Mouse (Mus musculus) liver, embryonic 15.5 days (tissue): ENCODE results near the gene Tmed1. TPM values are rescaled to one million over a fixed set of nuclear protein-coding genes. Genes with fewer than 3 reads are reported as not detected.
"Not testable (repeated sequence)": the region's sequence is repeated elsewhere in the genome, so short reads cannot be mapped to it uniquely, and the experiment has no call there.

Source experiments
- ATAC-seq: fragments of 200-750 bp; cut with Nextera tagmentation; 2 replicates; pipeline ENCODE4 v1.8.0; 2017; ENCODE audit warnings: moderate number of reproducible peaks, mild to moderate bottlenecking, moderate library complexity; ENCODE audit not compliant: insufficient read depth
- H3K27ac ChIP-seq: fragments of 300-500 bp; sonication (generic); replicated peaks from 2 replicates; pipeline ENCODE4 v1.5.1; 2015; ENCODE audit warnings: mild to moderate bottlenecking, inconsistent platforms
- H3K27me3 ChIP-seq: fragments of 300-500 bp; sonication (generic); 2 replicates; pipeline ENCODE4 v1.6.1; 2015; ENCODE audit warnings: mild to moderate bottlenecking, inconsistent platforms
- H3K36me3 ChIP-seq: fragments of 300-500 bp; sonication (generic); replicated peaks from 2 replicates; pipeline ENCODE4 v1.6.1; 2015; ENCODE audit warnings: moderate library complexity, mild to moderate bottlenecking, inconsistent platforms
- H3K4me1 ChIP-seq: fragments of 300-500 bp; sonication (generic); replicated peaks from 2 replicates; pipeline ENCODE4 v1.6.1; 2015; ENCODE audit warnings: inconsistent platforms
- H3K4me2 ChIP-seq: fragments of 300-500 bp; sonication (generic); 2 replicates; pipeline ENCODE4 v1.6.1; 2015; ENCODE audit warnings: moderate library complexity, mild to moderate bottlenecking, inconsistent platforms
- H3K4me3 ChIP-seq: fragments of 300-500 bp; sonication (generic); replicated peaks from 2 replicates; pipeline ENCODE4 v1.5.1; 2015; ENCODE audit warnings: mild to moderate bottlenecking, inconsistent platforms
- H3K9ac ChIP-seq: fragments of 300-500 bp; sonication (generic); 2 replicates; pipeline ENCODE4 v1.6.1; 2015; ENCODE audit warnings: moderate library complexity, mild to moderate bottlenecking, inconsistent platforms
- H3K9me3 ChIP-seq: fragments of 300-500 bp; sonication (generic); replicated peaks from 2 replicates; pipeline ENCODE4 v1.6.1; 2016; ENCODE audit warnings: inconsistent platforms
- WGBS: fragments of 180-500 bp; shearing (Covaris S2); methylation state at CpG from one replicate; pipeline ENCODE4 v1.1.7; 2015; ENCODE audit warnings: mixed read lengths; ENCODE audit not compliant: insufficient replicate concordance; 5-methylcytosine and 5-hydroxymethylcytosine counted together
- polyA plus RNA-seq: library from polyadenylated mRNA; unstranded; fragments of >200 nt; fragmentation: Nextera tagmentation; extraction: Ambion mirVana; gene quantifications from 2 replicates; pipeline ENCODE4 v1.2.1, GENCODE M21; 2015

Tmed1 gene
- polyA plus RNA-seq, 1 experiment from 2014 or later, result 31.5 TPM

- Histone ChIP-seq H3K27me3 (no peaks in the 10 kb centered on the region), H3K9ac (no peak overlapping the region), H3K4me2 (no peak overlapping the region), H3K9me3 (no peaks in the 10 kb centered on the region), H3K36me3 (peaks cover 71% of the 10 kb centered on the region), H3K4me1 (no peaks in the 10 kb centered on the region), H3K27ac (no peak overlapping the region), H3K4me3 (no peak overlapping the region)
- no peak for ATAC-seq
- WGBS, result 84% methylated on average over 2 of the region's 2 CpGs
Observed at GRCm38 (mm10) chr9:21497664-21498063, 12.4 kb downstream of the Tmed1 start.

- Histone ChIP-seq H3K36me3 (peaks cover 70% of the 10 kb centered on the region), H3K9ac (no peak overlapping the region), H3K4me1 (no peaks in the 10 kb centered on the region), H3K4me2 (no peak overlapping the region), H3K4me3 (no peak overlapping the region), H3K27me3 (no peaks in the 10 kb centered on the region), H3K27ac (no peak overlapping the region), H3K9me3 (no peaks in the 10 kb centered on the region)
- WGBS, result 95% methylated on average over 16 of the region's 16 CpGs
- ATAC-seq, result no peak
Observed at GRCm38 (mm10) chr9:21497050-21497542, 13.0 kb downstream of the Tmed1 start.

GRCm38 (mm10) chr9:21496308-21497049 lies 13.6 kb downstream of the Tmed1 start:
- no peaks in the 10 kb centered on the region for H3K27me3 ChIP-seq
- H3K27ac ChIP-seq, result no peak overlapping the region
- H3K4me1 ChIP-seq, result no peaks in the 10 kb centered on the region
- no peak overlapping the region for H3K4me3 ChIP-seq
- no peak overlapping the region for H3K4me2 ChIP-seq
- no peaks in the 10 kb centered on the region for H3K9me3 ChIP-seq
- WGBS, result 88% methylated on average over 19 of the region's 19 CpGs
- peaks cover 76% of the 10 kb centered on the region for H3K36me3 ChIP-seq
- no peak for ATAC-seq
- no peak overlapping the region for H3K9ac ChIP-seq

- WGBS, result 80% methylated on average over 9 of the region's 9 CpGs
- Histone ChIP-seq H3K4me2 (no peak overlapping the region), H3K9ac (no peak overlapping the region), H3K4me1 (no peaks in the 10 kb centered on the region), H3K4me3 (no peak overlapping the region), H3K9me3 (no peaks in the 10 kb centered on the region), H3K27ac (no peak overlapping the region), H3K36me3 (peaks cover 84% of the 10 kb centered on the region), H3K27me3 (no peaks in the 10 kb centered on the region)
- no peak for ATAC-seq
Observed at GRCm38 (mm10) chr9:21494726-21495125, 15.3 kb downstream of the Tmed1 start.

- H3K4me1 ChIP-seq, result no peaks in the 10 kb centered on the region
- no peaks in the 10 kb centered on the region for H3K9me3 ChIP-seq
- H3K4me3 ChIP-seq, result no peak overlapping the region
- no peak for ATAC-seq
- H3K4me2 ChIP-seq, result no peak overlapping the region
- H3K9ac ChIP-seq, result no peak overlapping the region
- no peaks in the 10 kb centered on the region for H3K27me3 ChIP-seq
- H3K27ac ChIP-seq, result no peak overlapping the region
- H3K36me3 ChIP-seq, result peaks cover 84% of the 10 kb centered on the region
- WGBS, result 70% methylated on average over 2 of the region's 2 CpGs
Observed at GRCm38 (mm10) chr9:21493907-21494306, 16.1 kb downstream of the Tmed1 start.

DNA sequence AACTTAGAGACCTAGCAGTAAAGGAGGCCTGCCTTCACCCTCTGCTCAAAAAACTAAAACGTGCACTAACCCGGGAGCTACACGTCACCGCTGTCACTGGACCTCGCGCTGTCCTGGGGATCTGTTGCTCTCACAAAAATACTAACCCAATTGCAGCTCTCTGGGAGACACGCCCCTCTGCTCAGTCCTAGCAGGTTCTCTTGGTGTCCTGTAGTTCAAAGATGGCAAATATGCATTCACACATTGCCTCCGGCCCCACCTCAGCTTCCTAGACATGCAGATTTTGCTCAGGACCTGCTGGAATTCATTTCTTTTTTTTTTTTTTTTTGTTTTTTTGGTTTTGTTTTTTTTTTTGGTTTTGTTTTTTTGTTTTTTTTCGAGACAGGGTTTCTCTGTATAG lies 19.4 kb downstream of the Tmed1 start:
- Histone ChIP-seq H3K4me1 (no peaks in the 10 kb centered on the region), H3K4me2 (no peak overlapping the region), H3K27me3 (no peaks in the 10 kb centered on the region), H3K9ac (no peak overlapping the region), H3K27ac (no peak overlapping the region), H3K9me3 (no peaks in the 10 kb centered on the region), H3K36me3 (peaks cover 83% of the 10 kb centered on the region), H3K4me3 (no peak overlapping the region)
- WGBS, result 85% methylated on average over 9 of the region's 9 CpGs
- no peak for ATAC-seq

- not testable (repeated sequence) for ATAC-seq, H3K4me3 ChIP-seq, H3K9ac ChIP-seq, H3K4me1 ChIP-seq, H3K27ac ChIP-seq, H3K4me2 ChIP-seq, H3K9me3 ChIP-seq, H3K27me3 ChIP-seq
- peaks cover 83% of the 10 kb centered on the region for H3K36me3 ChIP-seq
- 79% methylated on average over 1 of the region's 2 CpGs for WGBS
Observed at GRCm38 (mm10) chr9:21488246-21488645, 21.8 kb downstream of the Tmed1 start.

DNA sequence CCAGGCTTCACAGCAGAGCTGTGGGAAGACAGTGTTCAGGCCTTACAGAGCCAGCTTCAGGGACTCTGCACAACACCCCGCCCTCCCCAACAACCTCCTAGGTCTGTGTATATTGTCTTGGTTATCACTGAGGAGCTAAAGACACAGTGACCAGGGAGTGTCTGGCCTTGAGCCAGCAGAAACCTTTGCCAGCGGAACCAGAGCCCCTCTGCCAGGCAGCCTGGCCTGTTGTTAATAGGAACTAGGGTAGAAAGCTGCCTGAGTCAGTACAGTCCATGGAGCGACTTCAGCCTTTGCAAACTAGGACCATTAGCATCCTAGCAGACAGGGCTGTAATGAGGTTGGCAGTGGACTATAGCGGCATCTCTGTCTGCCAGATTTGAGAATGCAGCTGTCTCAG lies 26.0 kb downstream of the Tmed1 start:
- no peak overlapping the region for H3K4me3 ChIP-seq
- no peaks in the 10 kb centered on the region for H3K27me3 ChIP-seq
- no peak overlapping the region for H3K4me2 ChIP-seq
- no peak for ATAC-seq
- no peaks in the 10 kb centered on the region for H3K4me1 ChIP-seq
- H3K9me3 ChIP-seq, result no peaks in the 10 kb centered on the region
- peaks cover 94% of the 10 kb centered on the region for H3K36me3 ChIP-seq
- 81% methylated on average over 4 of the region's 4 CpGs for WGBS
- no peak overlapping the region for H3K27ac ChIP-seq
- no peak overlapping the region for H3K9ac ChIP-seq

- no peak overlapping the region for H3K4me2 ChIP-seq
- H3K9ac ChIP-seq, result no peak overlapping the region
- no peak for ATAC-seq
- H3K9me3 ChIP-seq, result no peaks in the 10 kb centered on the region
- WGBS, result 97% methylated on average over 6 of the region's 6 CpGs
- H3K36me3 ChIP-seq, result peaks cover 99% of the 10 kb centered on the region
- no peaks in the 10 kb centered on the region for H3K27me3 ChIP-seq
- no peak overlapping the region for H3K27ac ChIP-seq
- H3K4me3 ChIP-seq, result no peak overlapping the region
- no peaks in the 10 kb centered on the region for H3K4me1 ChIP-seq
Observed at GRCm38 (mm10) chr9:21477707-21478106, 32.3 kb downstream of the Tmed1 start.

DNA sequence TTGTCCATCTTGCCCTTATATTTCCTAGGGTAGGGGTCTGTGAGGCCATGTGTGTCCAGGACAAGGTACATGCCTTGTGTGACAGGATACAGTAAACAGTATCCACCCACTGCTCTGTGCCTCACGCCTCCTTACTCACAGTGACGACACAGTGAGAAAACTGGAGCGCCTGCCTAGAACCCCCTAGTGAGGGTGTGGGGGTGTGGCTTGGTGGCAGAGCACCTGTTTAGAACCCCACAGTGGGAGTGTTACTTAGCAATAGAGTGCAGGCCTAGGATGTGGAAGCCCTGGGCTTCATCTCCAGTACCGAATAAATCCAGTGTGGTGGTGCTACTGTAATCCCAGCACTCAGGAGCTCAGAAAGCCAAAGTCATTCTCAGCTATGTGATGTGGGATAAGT lies 37.1 kb downstream of the Tmed1 start:
- Histone ChIP-seq H3K27ac (no peak overlapping the region), H3K9ac (no peak overlapping the region), H3K4me1 (no peaks in the 10 kb centered on the region), H3K4me2 (no peak overlapping the region), H3K4me3 (no peak overlapping the region), H3K9me3 (no peaks in the 10 kb centered on the region), H3K36me3 (peaks cover 98% of the 10 kb centered on the region), H3K27me3 (no peaks in the 10 kb centered on the region)
- WGBS, result 82% methylated on average over 4 of the region's 4 CpGs
- no peak for ATAC-seq

DNA sequence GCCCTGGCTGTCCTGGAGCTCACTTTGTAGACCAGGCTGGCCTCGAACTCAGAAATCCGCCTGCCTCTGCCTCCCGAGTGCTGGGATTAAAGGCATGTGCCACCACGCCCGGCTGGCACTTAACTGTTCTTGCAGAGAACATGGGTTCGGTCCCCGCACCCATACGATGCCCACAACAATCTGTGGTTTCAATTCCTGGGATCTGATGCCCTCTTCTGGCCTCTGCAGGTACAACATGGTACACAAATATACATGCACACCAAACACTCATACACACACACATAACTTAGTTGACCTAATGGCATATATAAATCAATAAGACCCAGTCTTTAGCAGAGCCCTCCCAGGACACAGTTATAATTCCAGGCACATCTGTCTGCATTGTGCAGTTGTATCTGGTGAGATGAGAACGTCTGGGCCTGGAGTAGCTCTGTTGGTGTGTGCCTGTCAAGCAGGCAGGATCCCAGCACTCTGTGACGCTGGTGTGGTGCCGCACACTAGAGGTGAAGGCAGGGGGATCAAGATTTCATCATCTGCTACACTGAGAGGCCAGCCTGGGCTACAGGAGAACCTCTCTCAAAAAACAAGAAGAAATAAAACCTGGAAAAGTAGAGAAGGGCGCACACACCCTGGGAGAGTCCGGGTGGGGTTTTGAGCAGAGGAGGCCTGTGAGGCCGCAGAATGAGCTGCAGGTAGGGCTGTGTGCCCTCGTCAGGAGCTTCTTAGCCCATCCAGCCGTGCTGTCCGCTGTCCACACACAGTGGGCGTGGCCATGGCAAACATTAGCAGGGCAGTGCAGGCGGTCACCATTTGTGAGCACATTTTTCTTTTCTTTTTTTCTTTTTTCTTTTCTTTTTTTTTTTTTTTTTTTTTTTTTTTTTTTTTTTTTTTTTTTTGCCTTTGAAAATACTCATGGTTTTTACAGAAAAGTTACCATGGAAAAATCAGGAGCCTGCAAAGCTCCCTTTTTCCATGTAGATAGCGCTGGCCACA lies 40.7 kb downstream of the Tmed1 start:
- Histone ChIP-seq H3K9me3 (no peaks in the 10 kb centered on the region), H3K36me3 (peaks cover 93% of the 10 kb centered on the region), H3K4me2 (no peak overlapping the region), H3K4me3 (no peak overlapping the region), H3K27me3 (no peaks in the 10 kb centered on the region), H3K27ac (no peak overlapping the region), H3K9ac (no peak overlapping the region), H3K4me1 (no peaks in the 10 kb centered on the region)
- peak; percentile 26 for ATAC-seq
- 81% methylated on average over 20 of the region's 20 CpGs for WGBS
